In the genomic region with DNA sequence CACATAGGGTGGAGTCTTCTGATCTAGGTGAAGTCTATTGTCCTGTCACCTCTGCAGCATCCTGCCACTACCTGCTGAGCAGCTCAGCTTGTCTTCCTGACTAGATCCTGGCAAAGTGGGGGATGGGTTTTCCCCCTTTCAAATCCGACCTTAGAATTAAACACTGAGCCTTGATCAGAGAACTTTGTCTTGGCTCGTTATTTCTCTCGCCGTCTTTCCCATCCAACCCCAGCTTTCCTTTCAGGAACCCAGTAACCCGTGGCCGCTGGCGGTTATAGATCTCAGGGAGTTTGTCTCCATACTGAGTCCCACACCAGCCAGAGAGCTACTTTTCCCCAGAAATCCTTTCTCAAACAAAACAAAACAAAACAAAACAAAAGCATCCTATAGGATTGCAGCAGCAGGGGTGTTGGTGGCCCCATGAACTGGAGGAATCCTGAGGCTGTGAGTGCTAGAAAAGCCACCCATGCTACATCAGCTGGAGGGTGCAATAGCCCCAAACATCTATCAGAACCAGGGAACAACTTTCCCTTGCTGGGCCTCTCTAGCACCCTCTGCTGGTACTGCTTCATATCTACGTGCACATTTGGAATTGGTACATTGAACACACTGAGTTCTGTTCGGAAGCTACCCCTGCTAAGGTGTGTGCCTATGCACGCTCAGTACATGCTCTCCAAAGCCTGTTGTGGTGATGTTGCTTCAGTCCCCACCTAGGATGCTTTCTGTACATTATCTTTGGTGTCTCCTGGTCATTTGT, we compare ENCODE assay signal across 9 mouse cellular contexts. TPM values are rescaled to one million over a fixed set of nuclear protein-coding genes. Genes with fewer than 3 reads are reported as not detected.
A peak's percentile ranks its signal among the peaks of the same experiment; 100 is the strongest.
DNase-seq lines count a peak whose midpoint lies in the region; ATAC-seq and TF ChIP-seq lines count a peak whose summit lies in the region.
"Had no signal": no experiment of that assay in that cellular context is flagged by ENCODE, and none has a peak within 500 bp of the region (broad histone marks: within the 10 kb centered on the region; RNA-seq: fewer than 3 reads in every experiment).

No protein-coding gene starts in this region.

- intact Hi-C loops in heart, postnatal 36 days (cut with DNase I), result loop anchor here (5.0 kb wide), 1 partner anchor 348 kb away; no protein-coding TSS in a partner anchor

- H3K9ac ChIP-seq in liver, adult 2 months (ENCODE audit: low read depth, low read length), result no peak overlapping the region
- no peak overlapping the region for H3K9ac ChIP-seq in liver, embryonic 12.5 days

- peak; percentile 58 for TF ChIP-seq CTCF in liver, adult 2 months (IDR thresholded peaks at IDR 0.05; ENCODE audit: low read depth, low read length)

- H3K9me3 ChIP-seq in liver, embryonic 12.5 days (replicated peaks), result no peaks in the 10 kb centered on the region

- TF ChIP-seq POLR2A in liver, adult 2 months (IDR thresholded peaks at IDR 0.05; ENCODE audit: extremely low read depth, insufficient read depth, low read length), result no peak

- H3K4me3 ChIP-seq in liver, adult 2 months (ENCODE audit: insufficient read depth, low read depth, low read length), result no peak overlapping the region
- H3K4me3 ChIP-seq in liver, embryonic 12.5 days, result no peak overlapping the region
- H3K4me3 ChIP-seq: myocyte had no signal

- H3K27me3 ChIP-seq in liver, adult 2 months (ENCODE audit: control insufficient read depth, insufficient read depth, low read length), result no peaks in the 10 kb centered on the region
- no peaks in the 10 kb centered on the region for H3K27me3 ChIP-seq in liver, embryonic 12.5 days (replicated peaks)

- peak; percentile 36 for DNase-seq in liver, adult 2 months (ENCODE audit: extremely low read depth, low read depth, low spot score)
- DNase-seq in NIH3T3 (ENCODE audit: low read depth), result peak; percentile 80
- DNase-seq in cerebellum, postnatal 14 days, result peak; percentile 80 to 81
- peak; percentile 53 to 65 for DNase-seq in heart, postnatal 36 days
- DNase-seq in left cerebral cortex, adult 11 months (ENCODE audit: low spot score), result peak; percentile 54
- peak; percentile 51 to 63 for DNase-seq in thymus, postnatal 36 days

- H3K79me2 ChIP-seq in liver, adult 2 months (ENCODE audit: control insufficient read depth, insufficient read depth, low read length), result no peaks in the 10 kb centered on the region

- H3K4me2 ChIP-seq in liver, embryonic 12.5 days, result no peak overlapping the region

- ATAC-seq in liver, embryonic 12.5 days, result no peak
- peak; percentile 69; the same call in 1 of the 2 replicates for ATAC-seq in neutrophil, adult 5-6 weeks (ENCODE audit: extremely low read depth, insufficient number of reproducible peaks, low FRiP score, poor library complexity, severe bottlenecking)

- no peaks in the 10 kb centered on the region; the same call in 1 of the 2 replicates for H3K4me1 ChIP-seq in liver, adult 2 months (ENCODE audit: control insufficient read depth, insufficient read depth, low read length)
- no peaks in the 10 kb centered on the region for H3K4me1 ChIP-seq in liver, embryonic 12.5 days

- H3K36me3 ChIP-seq in liver, adult 2 months (ENCODE audit: control insufficient read depth, insufficient read depth, low read length), result no peaks in the 10 kb centered on the region
- no peaks in the 10 kb centered on the region for H3K36me3 ChIP-seq in liver, embryonic 12.5 days

- H3K27ac ChIP-seq in liver, adult 2 months (replicated peaks; ENCODE audit: insufficient read depth, low read depth, low read length), result no peak overlapping the region
- no peak overlapping the region for H3K27ac ChIP-seq in liver, embryonic 12.5 days

- WGBS in liver, adult 2 months, result 77% methylated on average over 10 of the region's 10 CpGs
- WGBS in liver, embryonic 12.5 days (ENCODE audit: insufficient replicate concordance), result 73% methylated on average over 10 of the region's 10 CpGs

RNA-seq across cellular contexts. Expression of a gene that starts 6.9 kb away (rescaled TPM):
- total RNA-seq in liver, adult 2 months (2014; rRNA removed), result 12.4 and 12.8 TPM in 2 replicates
- 2.1 and 2.4 TPM in 2 replicates for polyA plus RNA-seq in liver, adult 2 months (2012; rRNA removed)
- polyA plus RNA-seq in liver, embryonic 12.5 days (2016; fragmentation: Nextera tagmentation; extraction: Ambion mirVana), result 52.5 and 54.9 TPM in 2 replicates
- total RNA-seq in heart, postnatal 36 days (2021), result 10 to 100 TPM; 12.8 to 17.1 TPM
- 32.6 and 35.0 TPM in 2 replicates for total RNA-seq in neutrophil, adult 5-6 weeks (2017)

RNA-seq across cellular contexts. Expression of a gene that starts 29.5 kb away (rescaled TPM):
- total RNA-seq in liver, adult 2 months (2014; rRNA removed), result 1.3 and 1.6 TPM in 2 replicates
- polyA plus RNA-seq in liver, adult 2 months (2012; rRNA removed), result 0.71 and 0.89 TPM in 2 replicates
- 2.3 and 3.2 TPM in 2 replicates for polyA plus RNA-seq in liver, embryonic 12.5 days (2016; fragmentation: Nextera tagmentation; extraction: Ambion mirVana)
- total RNA-seq in heart, postnatal 36 days (2021), result not detected
- total RNA-seq in neutrophil, adult 5-6 weeks (2017), result 1.2 and 1.5 TPM in 2 replicates
- polyA plus RNA-seq: myocyte had no signal
